Mouse (Mus musculus): Measurements from ENCODE around the gene Olfr535.
"Not testable (repeated sequence)": the region's sequence is repeated elsewhere in the genome, so short reads cannot be mapped to it uniquely, and the experiment has no call there.

Gene Olfr535

DNA sequence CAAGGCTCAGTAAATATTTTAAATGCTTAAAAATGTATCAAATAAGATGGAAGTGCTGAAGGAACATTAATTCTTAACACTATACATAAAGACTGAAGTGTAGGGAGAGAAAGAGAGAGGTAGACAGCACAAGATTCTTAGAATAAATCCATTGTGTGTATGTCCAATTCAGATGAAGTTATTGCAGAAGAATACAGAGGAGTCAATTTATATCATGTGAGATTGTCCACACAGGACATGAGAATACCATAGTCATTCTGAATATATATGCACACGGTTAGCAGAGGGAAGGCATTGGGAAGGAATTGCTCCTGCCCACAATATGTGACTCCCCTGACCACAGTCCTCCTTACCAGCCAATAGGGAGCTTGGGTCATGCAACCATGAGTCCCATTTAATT, at the start of gene Olfr535:
Gene Olfr535, plus strand, starts transcription at position 301 of the 400 bp plus-strand sequence.
- no peak for DNase-seq (ENCODE audit: low read depth, low spot score)

DNA sequence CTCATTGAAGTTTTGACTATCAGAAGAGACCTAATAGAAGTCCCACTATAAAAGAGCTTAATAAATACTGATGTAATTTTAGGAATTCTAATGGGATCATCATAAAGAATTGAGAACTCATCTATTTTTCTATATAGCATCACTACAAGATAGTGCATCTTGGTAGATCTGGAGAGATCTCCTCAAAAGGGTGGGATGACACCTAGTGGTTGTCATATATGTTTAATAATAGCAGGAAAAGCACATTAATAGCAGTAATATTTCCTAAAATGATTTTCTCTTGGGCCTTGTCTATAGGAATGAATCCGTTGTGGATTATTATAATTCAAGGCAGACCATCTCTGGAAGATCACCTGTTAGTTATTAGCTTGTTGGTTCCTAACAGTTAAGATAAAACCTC, 40.9 kb upstream of the Olfr535 start:
- no peak for DNase-seq (ENCODE audit: low read depth, low spot score)

DNA sequence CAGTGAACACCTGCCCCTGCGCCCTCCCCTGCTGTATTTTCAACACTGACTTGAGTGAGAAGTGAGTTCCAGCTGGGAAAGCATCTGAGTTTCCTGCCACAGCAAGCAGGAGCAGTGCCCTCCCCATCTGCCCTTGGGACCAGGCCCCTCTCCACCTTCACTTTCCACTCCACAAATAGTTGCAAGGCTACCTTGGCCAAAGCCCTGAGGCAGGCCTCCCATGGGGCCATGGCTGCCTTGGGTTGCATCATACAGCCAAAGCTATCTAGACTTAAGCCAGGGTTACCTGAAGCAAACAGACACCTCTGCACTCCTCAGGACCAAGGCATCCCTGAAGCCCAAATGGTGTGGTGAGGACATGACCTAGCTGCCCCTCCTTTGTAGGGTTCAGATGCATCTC, 20.9 kb upstream of the Olfr535 start, which contains the start of gene Olfr533:
Gene Olfr533, plus strand, starts transcription at position 301 of the 400 bp plus-strand sequence.
- DNase-seq (ENCODE audit: low read depth, low spot score): not testable (repeated sequence)

DNA sequence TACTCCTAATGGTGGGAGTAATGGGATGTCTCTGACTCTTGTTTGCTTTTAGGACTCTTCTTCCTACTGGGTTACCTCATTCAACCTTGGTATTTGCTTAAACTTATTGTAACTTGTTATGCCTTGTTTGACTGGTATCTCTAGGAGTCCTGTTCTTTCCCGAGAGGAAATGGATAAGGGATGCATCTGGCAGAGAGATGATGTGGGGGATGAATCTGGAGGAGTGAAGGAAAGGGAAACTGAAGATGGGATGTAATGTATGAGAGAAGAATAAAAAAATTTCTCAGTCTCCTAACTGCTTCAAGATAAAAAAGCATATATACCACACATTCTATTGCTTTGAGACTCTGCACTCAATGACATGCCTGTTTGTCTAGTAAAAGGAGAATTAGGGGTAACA, 6.1 kb upstream of the Olfr535 start:
- no peak for DNase-seq (ENCODE audit: low read depth, low spot score)

DNA sequence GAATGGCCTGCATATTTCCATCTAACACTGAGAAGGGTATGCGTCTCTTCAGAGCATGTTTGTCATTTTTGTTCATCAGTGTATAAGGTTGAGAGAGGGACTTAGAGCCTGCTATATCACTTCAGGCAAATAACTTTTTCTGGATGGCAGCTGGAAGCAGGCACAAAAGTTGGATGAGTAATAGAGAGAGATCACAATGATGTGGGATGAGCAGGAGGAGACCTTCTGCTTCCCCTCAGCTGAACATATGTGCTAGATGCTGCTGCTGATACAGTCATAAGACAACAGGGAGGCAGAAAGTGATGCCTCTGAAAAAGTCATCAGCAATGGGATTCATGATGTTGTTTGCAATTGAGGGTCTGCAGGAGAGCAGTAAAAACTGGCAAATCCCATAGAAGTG, 5.3 kb upstream of the Olfr535 start:
- DNase-seq (ENCODE audit: low read depth, low spot score): no peak

DNA sequence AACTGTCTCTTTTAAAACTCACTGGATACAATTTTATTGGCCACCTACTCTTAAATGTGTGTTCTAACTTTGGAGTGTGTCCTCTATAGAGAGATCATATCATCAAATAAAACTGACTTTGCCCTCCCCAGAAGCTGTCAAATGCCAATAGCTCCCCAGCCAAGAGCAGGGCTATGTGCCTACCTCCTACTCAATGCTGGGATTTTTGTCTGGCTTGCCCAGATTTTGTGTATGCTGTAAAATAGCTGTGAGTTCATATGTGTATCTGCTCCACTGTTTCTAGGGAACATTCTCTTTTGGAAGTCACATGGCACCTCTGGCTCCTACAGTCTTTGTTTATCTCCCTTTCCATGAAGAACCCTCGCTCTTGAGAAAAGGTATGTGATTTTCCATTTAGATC, 5.0 kb downstream of the Olfr535 start:
- DNase-seq (ENCODE audit: low read depth, low spot score): no peak

DNA sequence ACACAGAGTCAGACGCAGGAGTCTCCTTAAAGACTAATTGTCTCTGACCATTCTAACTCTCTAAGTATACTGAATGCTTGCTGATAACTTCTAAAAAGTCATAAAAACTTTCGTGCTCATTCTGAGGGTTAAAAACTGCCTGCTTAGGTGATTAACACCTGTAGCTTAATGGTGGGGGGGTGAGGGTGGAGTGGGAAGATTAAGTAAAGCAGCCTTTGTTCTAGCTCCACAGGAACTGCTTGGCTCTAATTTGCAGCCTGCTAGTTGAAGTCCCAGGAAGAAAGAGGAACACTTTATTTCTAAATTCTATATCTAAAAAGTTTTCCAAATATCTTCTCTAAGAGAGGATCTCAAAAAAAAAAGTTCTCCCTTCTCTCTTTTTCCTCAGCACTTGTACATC, 10.2 kb downstream of the Olfr535 start:
- no peak for DNase-seq (ENCODE audit: low read depth, low spot score)

DNA sequence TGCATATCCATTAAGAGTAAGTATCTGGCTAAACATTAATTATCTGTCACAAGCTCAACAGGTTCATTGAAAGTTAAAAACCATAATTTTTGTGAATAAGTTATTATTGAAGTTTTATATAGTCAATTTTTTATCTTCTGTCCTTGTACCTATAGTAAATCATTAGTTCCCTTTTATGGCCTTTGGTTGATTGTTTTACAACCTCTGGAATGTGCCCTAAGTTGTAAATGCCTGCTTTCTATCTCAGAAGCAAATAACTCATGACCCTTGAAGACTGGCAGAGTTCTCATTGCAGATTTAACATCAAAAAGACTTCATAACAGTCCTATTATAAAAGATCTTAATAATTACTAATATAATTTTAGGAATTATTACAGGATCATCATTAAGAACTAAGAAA, 10.7 kb downstream of the Olfr535 start:
- DNase-seq (ENCODE audit: low read depth, low spot score): no peak

DNA sequence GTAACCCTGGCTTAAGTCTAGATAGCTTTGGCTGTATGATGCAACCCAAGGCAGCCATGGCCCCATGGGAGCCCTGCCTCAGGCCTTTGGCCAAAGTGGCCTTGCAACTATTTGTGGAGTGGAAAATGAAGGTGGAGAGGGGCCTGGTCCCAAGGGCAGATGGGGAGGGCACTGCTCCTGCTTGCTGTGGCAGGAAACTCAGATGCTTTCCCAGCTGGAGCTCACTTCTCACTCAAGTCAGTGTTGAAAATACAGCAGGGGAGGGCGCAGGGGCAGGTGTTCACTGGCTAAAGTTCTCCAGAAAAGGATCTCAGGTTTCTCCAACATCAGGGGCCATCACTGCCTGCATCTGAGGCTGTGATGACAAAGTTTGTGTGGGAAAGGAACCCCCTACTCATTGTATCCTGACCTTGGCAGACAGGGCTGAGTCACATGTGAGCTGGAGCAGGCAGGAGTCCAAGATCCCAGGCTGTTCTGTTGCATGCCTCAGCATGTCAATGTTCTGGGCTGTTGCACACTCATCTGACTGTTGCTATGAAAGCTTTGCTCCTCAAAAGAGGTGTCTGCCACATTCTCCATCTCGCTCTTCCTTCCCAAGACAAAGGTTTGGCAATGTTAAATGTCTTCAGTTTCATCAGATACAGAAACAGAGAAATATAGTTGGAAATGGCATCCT, 23.5 kb downstream of the Olfr535 start, which contains the start of gene Olfr536:
Gene Olfr536, minus strand, starts transcription at position 51 of the 676 bp plus-strand sequence.
- not testable (repeated sequence) for DNase-seq (ENCODE audit: low read depth, low spot score)

DNA sequence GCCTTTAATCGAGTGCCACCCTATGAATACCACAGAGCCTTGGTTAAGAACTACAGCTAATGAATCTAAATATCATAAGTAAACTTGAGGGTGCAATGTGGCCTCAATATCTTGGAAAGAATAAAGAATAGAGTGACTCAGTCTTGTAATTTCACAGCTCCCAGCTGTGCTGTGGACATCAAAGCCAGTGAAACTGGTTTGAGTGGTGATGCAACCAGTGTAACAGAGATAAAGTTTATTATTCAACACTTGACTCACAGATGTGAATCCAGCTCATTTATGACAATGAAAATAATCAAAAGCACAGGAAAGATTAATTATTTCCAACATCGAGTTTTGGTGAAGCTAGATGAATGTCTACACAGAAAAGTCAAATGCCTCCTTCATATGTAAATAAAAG, 55.7 kb downstream of the Olfr535 start:
- DNase-seq (ENCODE audit: low read depth, low spot score): no peak

All from A20 (cell line).